Mouse (Mus musculus): Measurements from ENCODE around the gene Fam111a. TPM values are rescaled to one million over a fixed set of nuclear protein-coding genes. Genes with fewer than 3 reads are reported as not detected.

The Fam111a gene
- polyA plus RNA-seq, 1 experiment from 2014 or later = 5.3 TPM

- Histone ChIP-seq H3K27ac (ENCODE audit: low read length) (peak overlapping the region; percentile 80), H3K36me3 (ENCODE audit: control insufficient read depth, insufficient read depth, low read length) (no peaks in the 10 kb centered on the region), H3K4me2 (ENCODE audit: low read length) (peak overlapping the region; percentile 76), H3K27me3 (ENCODE audit: control insufficient read depth, insufficient read depth, low read depth, low read length) (no peaks in the 10 kb centered on the region), H3K9ac (ENCODE audit: low read depth, low read length) (peak overlapping the region; percentile 63), H3K4me1 (ENCODE audit: control insufficient read depth, insufficient read depth, low read length) (peaks cover 6% of the 10 kb centered on the region), H3K9me3 (replicated peaks; ENCODE audit: control insufficient read depth, low read length, poor library complexity, severe bottlenecking) (no peaks in the 10 kb centered on the region), H3K4me3 (ENCODE audit: low read depth, low read length) (peak overlapping the region; percentile 48)
- 4% methylated on average over 14 of the region's 14 CpGs for WGBS
- ATAC-seq = peak; percentile 100
These were observed 27.9 kb downstream of the Fam111a start for GRCm38 (mm10) chr19:12573266-12574011.

GRCm38 (mm10) chr19:12574012-12574407 is 28.5 kb downstream of the Fam111a start:
- no peaks in the 10 kb centered on the region for H3K9me3 ChIP-seq (replicated peaks; ENCODE audit: control insufficient read depth, low read length, poor library complexity, severe bottlenecking)
- H3K4me3 ChIP-seq (ENCODE audit: low read depth, low read length) = peak overlapping the region; percentile 48
- WGBS = 15% methylated on average over 5 of the region's 5 CpGs
- peak overlapping the region; percentile 63 for H3K9ac ChIP-seq (ENCODE audit: low read depth, low read length)
- H3K27ac ChIP-seq (ENCODE audit: low read length) = no peak overlapping the region
- H3K27me3 ChIP-seq (ENCODE audit: control insufficient read depth, insufficient read depth, low read depth, low read length) = no peaks in the 10 kb centered on the region
- H3K4me1 ChIP-seq (ENCODE audit: control insufficient read depth, insufficient read depth, low read length) = peaks cover 6% of the 10 kb centered on the region
- no peaks in the 10 kb centered on the region for H3K36me3 ChIP-seq (ENCODE audit: control insufficient read depth, insufficient read depth, low read length)
- peak overlapping the region; percentile 76 for H3K4me2 ChIP-seq (ENCODE audit: low read length)
- no peak for ATAC-seq

DNA sequence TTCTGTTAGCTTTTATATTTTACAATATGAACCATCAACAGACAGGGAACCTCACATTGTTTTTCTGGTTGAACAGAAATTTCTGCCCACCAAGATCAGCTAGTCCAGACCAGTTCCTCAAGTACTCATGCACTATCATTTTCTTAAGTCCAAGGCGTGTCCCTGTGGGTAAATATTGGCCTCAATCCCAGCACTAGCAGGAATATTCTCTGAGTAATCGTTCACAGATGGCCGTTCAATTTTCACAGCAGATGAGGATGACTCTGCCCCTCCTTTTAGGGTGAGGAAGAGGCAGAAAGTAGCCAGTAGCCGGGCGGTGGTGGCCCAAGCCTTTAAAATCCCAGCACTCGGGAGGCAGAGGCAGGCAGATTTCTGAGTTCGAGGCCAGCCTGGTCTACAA is 29.6 kb downstream of the Fam111a start:
- H3K4me3 ChIP-seq (ENCODE audit: low read depth, low read length) = no peak overlapping the region
- H3K27me3 ChIP-seq (ENCODE audit: control insufficient read depth, insufficient read depth, low read depth, low read length) = no peaks in the 10 kb centered on the region
- H3K4me1 ChIP-seq (ENCODE audit: control insufficient read depth, insufficient read depth, low read length) = peaks cover 6% of the 10 kb centered on the region
- WGBS = 91% methylated on average over 7 of the region's 7 CpGs
- no peak for ATAC-seq
- H3K9ac ChIP-seq (ENCODE audit: low read depth, low read length) = no peak overlapping the region
- H3K4me2 ChIP-seq (ENCODE audit: low read length) = no peak overlapping the region
- no peaks in the 10 kb centered on the region for H3K9me3 ChIP-seq (replicated peaks; ENCODE audit: control insufficient read depth, low read length, poor library complexity, severe bottlenecking)
- H3K27ac ChIP-seq (ENCODE audit: low read length) = no peak overlapping the region
- H3K36me3 ChIP-seq (ENCODE audit: control insufficient read depth, insufficient read depth, low read length) = no peaks in the 10 kb centered on the region

DNA sequence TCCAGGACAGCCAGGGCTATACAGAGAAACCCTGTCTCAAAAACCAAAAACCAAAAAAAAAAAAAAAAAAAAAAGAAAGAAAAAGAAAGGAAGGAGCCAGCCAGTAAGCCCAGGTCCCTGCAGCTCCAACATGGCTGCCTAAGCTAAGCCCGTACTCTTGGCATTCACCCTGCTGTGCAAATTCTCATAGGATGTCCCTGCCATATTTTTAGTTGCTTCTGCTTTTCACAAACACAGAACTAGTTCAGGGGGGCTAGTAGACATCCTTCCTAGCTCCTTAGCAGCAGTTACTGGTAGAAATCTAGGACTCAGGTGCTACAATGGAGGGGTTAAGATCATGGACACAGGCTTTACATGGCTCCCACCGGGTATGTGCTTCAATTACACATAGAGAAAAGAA is 30.0 kb downstream of the Fam111a start:
- WGBS = 81% methylated on average over 2 of the region's 2 CpGs
- Histone ChIP-seq H3K9me3 (replicated peaks; ENCODE audit: control insufficient read depth, low read length, poor library complexity, severe bottlenecking) (no peaks in the 10 kb centered on the region), H3K27me3 (ENCODE audit: control insufficient read depth, insufficient read depth, low read depth, low read length) (no peaks in the 10 kb centered on the region), H3K4me3 (ENCODE audit: low read depth, low read length) (no peak overlapping the region), H3K27ac (ENCODE audit: low read length) (no peak overlapping the region), H3K4me1 (ENCODE audit: control insufficient read depth, insufficient read depth, low read length) (peaks cover 6% of the 10 kb centered on the region), H3K4me2 (ENCODE audit: low read length) (no peak overlapping the region), H3K36me3 (ENCODE audit: control insufficient read depth, insufficient read depth, low read length) (no peaks in the 10 kb centered on the region), H3K9ac (ENCODE audit: low read depth, low read length) (no peak overlapping the region)
- ATAC-seq = no peak

- peaks cover 6% of the 10 kb centered on the region for H3K4me1 ChIP-seq (ENCODE audit: control insufficient read depth, insufficient read depth, low read length)
- no peak overlapping the region for H3K4me3 ChIP-seq (ENCODE audit: low read depth, low read length)
- no peak for ATAC-seq
- no peaks in the 10 kb centered on the region for H3K27me3 ChIP-seq (ENCODE audit: control insufficient read depth, insufficient read depth, low read depth, low read length)
- H3K9me3 ChIP-seq (replicated peaks; ENCODE audit: control insufficient read depth, low read length, poor library complexity, severe bottlenecking) = no peaks in the 10 kb centered on the region
- H3K27ac ChIP-seq (ENCODE audit: low read length) = no peak overlapping the region
- 92% methylated on average over 2 of the region's 2 CpGs for WGBS
- no peaks in the 10 kb centered on the region for H3K36me3 ChIP-seq (ENCODE audit: control insufficient read depth, insufficient read depth, low read length)
- no peak overlapping the region for H3K9ac ChIP-seq (ENCODE audit: low read depth, low read length)
- no peak overlapping the region for H3K4me2 ChIP-seq (ENCODE audit: low read length)
These were observed 31.1 kb downstream of the Fam111a start for GRCm38 (mm10) chr19:12576639-12577038.

DNA sequence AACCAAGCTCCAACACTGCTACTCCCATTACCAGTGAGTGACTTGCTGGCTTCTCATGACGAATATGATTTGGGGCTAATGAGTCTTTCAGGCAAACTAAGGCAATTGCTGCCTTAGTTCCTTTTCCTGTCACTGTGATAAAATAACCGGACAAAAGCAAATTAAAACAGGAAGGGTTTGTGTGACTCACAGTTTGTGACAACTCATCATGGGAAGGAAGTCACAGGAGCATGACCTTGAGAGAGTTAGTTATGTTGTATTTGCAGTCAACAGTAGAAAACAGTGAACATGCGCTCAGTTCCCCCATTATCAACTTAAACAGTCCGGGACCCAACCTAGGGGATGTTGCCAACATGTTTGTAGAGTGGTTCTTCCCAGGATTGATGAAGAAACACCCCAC is 39.8 kb downstream of the Fam111a start:
- no peak for ATAC-seq
- 87% methylated on average over 4 of the region's 4 CpGs for WGBS
- Histone ChIP-seq H3K36me3 (ENCODE audit: control insufficient read depth, insufficient read depth, low read length) (no peaks in the 10 kb centered on the region), H3K4me2 (ENCODE audit: low read length) (no peak overlapping the region), H3K27me3 (ENCODE audit: control insufficient read depth, insufficient read depth, low read depth, low read length) (no peaks in the 10 kb centered on the region), H3K27ac (ENCODE audit: low read length) (no peak overlapping the region), H3K4me1 (ENCODE audit: control insufficient read depth, insufficient read depth, low read length) (no peaks in the 10 kb centered on the region), H3K9ac (ENCODE audit: low read depth, low read length) (no peak overlapping the region), H3K9me3 (replicated peaks; ENCODE audit: control insufficient read depth, low read length, poor library complexity, severe bottlenecking) (no peaks in the 10 kb centered on the region), H3K4me3 (ENCODE audit: low read depth, low read length) (no peak overlapping the region)

DNA sequence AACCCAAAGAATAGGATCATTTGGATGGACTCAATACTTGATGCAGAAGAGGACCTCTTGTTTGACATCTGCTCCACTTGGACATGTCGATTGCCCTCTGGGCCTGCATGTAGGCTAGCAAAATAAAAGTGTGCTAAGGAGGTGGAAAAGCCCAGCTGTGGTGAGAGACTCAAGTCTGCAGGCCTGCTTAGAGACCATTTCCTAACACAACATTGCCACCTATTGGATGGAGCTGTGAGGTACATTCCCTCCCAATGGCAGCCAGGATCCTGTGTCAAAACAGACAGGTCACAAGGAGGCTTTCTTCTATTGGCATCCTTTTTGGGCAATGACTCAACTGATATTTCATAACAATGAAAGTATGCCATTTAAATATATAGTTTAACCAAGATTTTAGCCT is 46.4 kb downstream of the Fam111a start:
- Histone ChIP-seq H3K27ac (ENCODE audit: low read length) (no peak overlapping the region), H3K36me3 (ENCODE audit: control insufficient read depth, insufficient read depth, low read length) (no peaks in the 10 kb centered on the region), H3K4me3 (ENCODE audit: low read depth, low read length) (no peak overlapping the region), H3K9me3 (replicated peaks; ENCODE audit: control insufficient read depth, low read length, poor library complexity, severe bottlenecking) (no peaks in the 10 kb centered on the region), H3K4me1 (ENCODE audit: control insufficient read depth, insufficient read depth, low read length) (0 out of 2 replicates have a peak, but pooled peaks cover 4% of the 10 kb centered on the region), H3K4me2 (ENCODE audit: low read length) (no peak overlapping the region), H3K9ac (ENCODE audit: low read depth, low read length) (no peak overlapping the region), H3K27me3 (ENCODE audit: control insufficient read depth, insufficient read depth, low read depth, low read length) (no peaks in the 10 kb centered on the region)
- peak; percentile 11; the same call in 1 of the 2 replicates for ATAC-seq
- 15% methylated on average over 1 of the region's 1 CpGs for WGBS

DNA sequence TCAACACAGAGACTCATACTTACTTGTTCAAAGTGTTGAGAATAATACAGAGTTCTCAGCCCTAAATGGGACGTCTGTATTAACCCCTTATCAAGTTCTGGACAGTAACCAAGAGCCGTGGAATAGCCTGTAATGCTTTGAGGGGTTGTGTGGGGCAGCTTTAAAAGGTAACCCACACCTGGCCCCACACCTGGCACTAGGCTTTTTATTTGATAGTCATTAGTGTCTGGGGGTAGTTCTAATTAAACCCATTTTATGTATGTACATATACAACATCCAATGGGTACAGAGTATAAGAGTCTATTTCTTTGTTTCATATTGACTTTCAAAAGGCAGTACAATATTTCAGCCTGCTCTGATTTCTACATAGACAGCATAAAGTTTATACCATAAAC is 49.6 kb downstream of the Fam111a start:
- Histone ChIP-seq H3K36me3 (ENCODE audit: control insufficient read depth, insufficient read depth, low read length) (no peaks in the 10 kb centered on the region), H3K9ac (ENCODE audit: low read depth, low read length) (peak overlapping the region; percentile 80; the same call in 1 of the 2 replicates), H3K4me3 (ENCODE audit: low read depth, low read length) (peak overlapping the region; percentile 64), H3K4me2 (ENCODE audit: low read length) (peak overlapping the region; percentile 72), H3K9me3 (replicated peaks; ENCODE audit: control insufficient read depth, low read length, poor library complexity, severe bottlenecking) (no peaks in the 10 kb centered on the region), H3K27ac (ENCODE audit: low read length) (peak overlapping the region; percentile 92), H3K27me3 (ENCODE audit: control insufficient read depth, insufficient read depth, low read depth, low read length) (no peaks in the 10 kb centered on the region), H3K4me1 (ENCODE audit: control insufficient read depth, insufficient read depth, low read length) (peaks cover 13% of the 10 kb centered on the region)
- 64% methylated on average over 2 of the region's 2 CpGs for whole genome bisulfite sequencing
- ATAC-seq = no peak

DNA sequence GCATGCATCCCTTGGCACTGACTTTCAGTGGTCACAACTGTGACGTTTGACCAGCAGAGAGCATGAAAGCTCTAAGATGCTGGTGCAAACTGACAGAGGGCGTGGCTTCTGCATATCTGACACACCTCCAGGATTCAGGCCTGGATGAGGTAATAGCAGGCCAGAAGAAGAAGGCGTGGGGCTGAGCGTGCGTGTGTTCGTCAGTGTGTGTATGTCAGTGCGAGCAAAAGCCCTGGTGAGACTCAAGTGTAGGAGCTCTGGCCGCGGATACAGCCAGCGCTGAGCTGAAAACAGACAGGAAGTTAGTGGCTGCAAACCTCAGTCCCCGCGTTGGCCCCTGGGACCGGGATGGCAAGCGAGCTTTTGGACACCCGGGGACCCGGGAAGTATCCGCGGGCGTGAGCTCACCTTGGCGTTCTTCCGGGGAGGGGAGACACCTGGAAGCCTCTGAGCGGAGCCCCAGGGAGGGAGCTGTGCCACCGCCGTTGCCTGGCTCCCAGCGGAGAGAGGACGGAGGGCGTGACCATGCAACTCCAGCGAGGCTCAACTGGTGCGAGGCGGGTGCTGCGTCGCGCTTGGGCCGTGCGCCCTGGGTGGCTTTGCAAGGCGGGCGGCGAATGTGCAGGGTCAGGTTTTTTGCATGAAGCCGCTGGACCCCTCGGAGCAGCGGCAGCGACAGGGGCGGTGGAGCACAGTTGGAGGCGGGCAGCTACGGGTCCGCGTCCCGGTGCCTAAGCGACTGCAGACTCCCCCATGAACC is 50.2 kb downstream of the Fam111a start:
- Histone ChIP-seq H3K27ac (ENCODE audit: low read length) (peak overlapping the region; percentile 92), H3K4me1 (ENCODE audit: control insufficient read depth, insufficient read depth, low read length) (peaks cover 13% of the 10 kb centered on the region), H3K4me2 (ENCODE audit: low read length) (peak overlapping the region; percentile 72), H3K27me3 (ENCODE audit: control insufficient read depth, insufficient read depth, low read depth, low read length) (no peaks in the 10 kb centered on the region), H3K9ac (ENCODE audit: low read depth, low read length) (peak overlapping the region; percentile 80), H3K4me3 (ENCODE audit: low read depth, low read length) (peak overlapping the region; percentile 64), H3K36me3 (ENCODE audit: control insufficient read depth, insufficient read depth, low read length) (no peaks in the 10 kb centered on the region), H3K9me3 (replicated peaks; ENCODE audit: control insufficient read depth, low read length, poor library complexity, severe bottlenecking) (no peaks in the 10 kb centered on the region)
- WGBS = under 1% methylated on average over 40 of the region's 49 CpGs
- peak; percentile 97 for ATAC-seq
